Mouse (Mus musculus) testis, postnatal 14 days (tissue): ENCODE measurements around the gene Doc2a.
A peak's percentile ranks its signal among the peaks of the same experiment; 100 is the strongest.
"Not testable (repeated sequence)": the region's sequence is repeated elsewhere in the genome, so short reads cannot be mapped to it uniquely, and the experiment has no call there.

ENCODE experiments used
- DNase-seq: peaks from one replicate; pipeline ENCODE4 v3.0.0; 2021; ENCODE audit warnings: low spot score

Doc2a gene

GRCm38 (mm10) chr7:126868003-126868402 is 20.8 kb downstream of the Doc2a start:
- no peak for DNase-seq

- DNase-seq, result no peak
Measured at GRCm38 (mm10) chr7:126869780-126870519, 22.7 kb downstream of the Doc2a start.

DNA sequence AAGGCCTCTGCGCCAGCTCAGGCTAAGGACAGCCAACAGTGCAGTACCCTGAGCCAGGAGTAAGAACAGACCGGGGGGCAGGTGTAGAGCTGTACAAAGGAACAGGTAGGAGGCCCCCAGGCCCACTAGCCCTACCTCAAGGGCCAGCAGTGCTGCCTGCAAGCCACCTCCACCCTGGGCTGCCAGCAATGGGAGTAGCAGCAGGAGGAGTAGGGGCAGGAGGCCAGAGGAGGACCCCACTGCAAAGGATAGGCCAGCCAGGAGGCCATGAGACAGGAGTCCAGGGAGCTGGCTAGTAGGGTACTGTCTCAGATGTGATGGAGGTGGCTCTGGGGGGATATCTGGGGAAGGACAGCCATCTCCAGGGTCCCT is 23.3 kb downstream of the Doc2a start:
- DNase-seq, result no peak

DNA sequence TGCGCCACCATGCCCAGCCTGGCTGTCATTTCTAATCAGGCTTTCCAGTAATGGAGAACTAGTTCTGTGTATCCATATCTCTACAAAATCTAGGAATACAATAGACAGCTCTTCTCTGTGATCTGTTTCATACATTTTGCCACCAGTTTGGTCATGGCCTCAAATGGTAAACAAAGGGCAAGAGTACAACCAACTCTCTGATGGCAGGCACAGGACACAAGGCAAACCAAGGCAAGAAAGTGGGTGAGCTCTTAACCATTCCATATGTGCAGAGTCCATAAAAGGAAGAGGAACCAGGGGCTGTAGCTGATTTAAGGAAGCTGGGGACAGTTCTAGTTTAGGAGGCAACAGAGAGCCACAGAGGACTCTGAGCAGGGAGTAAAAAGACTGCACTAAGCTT is 30.0 kb downstream of the Doc2a start:
- DNase-seq, result no peak

GRCm38 (mm10) chr7:126881040-126881439 is 33.8 kb downstream of the Doc2a start:
- no peak for DNase-seq

DNA sequence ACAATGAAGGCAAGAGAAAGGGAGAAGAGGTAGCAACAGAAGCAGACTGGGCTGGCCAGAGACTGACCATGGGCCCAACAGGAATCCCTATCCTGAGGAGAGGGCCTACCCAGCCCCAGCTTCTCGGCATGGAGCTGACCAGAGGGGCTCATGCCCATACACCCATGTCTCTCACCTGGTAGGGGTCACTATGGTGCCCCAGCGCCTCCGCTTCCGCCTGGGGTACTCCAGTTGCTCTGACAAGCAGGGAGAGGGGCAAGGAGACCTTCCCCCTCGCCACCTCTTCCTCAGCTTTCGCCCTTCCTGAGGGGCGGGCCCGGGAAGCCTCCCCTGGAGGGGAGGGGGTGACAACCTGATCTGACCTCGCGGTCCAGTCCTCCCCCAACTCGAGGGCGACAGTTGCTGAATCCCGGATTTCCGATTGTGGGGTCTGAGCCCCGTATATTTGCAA is 36.5 kb downstream of the Doc2a start:
- no peak for DNase-seq

DNA sequence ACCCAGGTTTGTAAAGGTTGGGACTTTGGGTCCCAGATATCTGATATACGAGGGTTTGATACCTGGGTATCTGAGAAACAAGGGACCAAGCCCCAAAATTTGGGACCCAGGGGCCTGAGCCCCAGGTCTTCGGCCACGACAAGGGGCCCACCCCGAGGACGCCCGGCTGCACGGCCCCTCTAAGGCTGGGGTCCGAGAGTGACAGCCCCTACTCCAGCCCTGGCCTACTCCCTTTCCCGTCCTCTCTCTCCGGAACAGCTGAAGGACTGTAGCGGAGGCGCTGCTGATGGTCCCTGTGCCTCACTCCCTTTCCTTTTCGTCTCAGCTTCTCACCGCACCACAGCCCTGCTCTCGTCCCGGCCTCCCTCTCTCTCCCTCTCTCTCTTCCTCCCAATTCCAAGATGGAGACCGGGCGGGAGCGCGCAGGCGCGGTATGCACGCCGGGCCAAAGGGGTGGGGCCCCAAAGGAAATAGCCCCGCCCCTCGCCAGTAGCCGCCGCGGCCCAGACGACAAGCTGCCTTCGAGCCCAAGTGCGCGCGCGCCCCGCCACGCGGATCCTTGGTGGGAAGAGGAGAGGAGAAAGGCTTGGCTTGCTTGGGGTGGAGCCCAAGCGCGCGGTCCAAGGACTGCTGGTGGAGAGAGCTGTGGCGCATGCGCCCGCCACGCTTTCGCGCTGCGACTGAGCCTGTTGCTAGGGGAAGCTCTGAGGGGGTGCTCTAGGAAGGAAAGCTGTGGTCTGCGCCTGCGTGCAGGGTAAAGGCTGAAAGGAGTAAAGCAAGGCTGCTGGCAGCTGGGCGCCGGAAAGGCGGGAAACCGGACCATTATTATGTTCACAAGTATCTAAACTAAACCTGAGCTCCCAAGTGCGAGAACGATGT is 37.3 kb downstream of the Doc2a start, which contains the start of gene Taok2:
Taok2 (minus strand) TSS at position 418 of the 879 bp plus-strand sequence.
- peak; percentile 98 for DNase-seq

GRCm38 (mm10) chr7:126887281-126887680 is 40.1 kb downstream of the Doc2a start:
- DNase-seq, result no peak

DNA sequence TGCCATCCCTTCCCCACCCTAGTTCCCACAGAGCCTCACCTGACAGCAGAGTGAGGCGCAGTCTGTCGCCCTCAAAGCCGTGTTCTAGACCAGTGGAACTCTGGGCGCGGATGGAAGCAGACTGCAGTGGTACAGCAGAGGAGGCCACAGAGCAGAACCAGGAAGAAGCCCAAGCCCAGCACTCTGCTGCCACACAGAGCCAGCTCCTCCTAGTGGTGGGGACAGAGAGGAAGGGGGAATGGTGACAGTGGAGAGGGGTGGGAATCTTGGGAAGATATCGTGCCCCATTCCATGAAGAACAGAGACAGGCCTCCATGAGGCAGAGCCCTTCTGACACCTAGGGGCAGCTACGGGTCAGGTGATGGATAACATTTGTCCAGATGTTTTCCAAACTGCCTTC is 41.6 kb downstream of the Doc2a start:
- DNase-seq, result no peak

GRCm38 (mm10) chr7:126896912-126897311 is 49.7 kb downstream of the Doc2a start:
- no peak for DNase-seq

DNA sequence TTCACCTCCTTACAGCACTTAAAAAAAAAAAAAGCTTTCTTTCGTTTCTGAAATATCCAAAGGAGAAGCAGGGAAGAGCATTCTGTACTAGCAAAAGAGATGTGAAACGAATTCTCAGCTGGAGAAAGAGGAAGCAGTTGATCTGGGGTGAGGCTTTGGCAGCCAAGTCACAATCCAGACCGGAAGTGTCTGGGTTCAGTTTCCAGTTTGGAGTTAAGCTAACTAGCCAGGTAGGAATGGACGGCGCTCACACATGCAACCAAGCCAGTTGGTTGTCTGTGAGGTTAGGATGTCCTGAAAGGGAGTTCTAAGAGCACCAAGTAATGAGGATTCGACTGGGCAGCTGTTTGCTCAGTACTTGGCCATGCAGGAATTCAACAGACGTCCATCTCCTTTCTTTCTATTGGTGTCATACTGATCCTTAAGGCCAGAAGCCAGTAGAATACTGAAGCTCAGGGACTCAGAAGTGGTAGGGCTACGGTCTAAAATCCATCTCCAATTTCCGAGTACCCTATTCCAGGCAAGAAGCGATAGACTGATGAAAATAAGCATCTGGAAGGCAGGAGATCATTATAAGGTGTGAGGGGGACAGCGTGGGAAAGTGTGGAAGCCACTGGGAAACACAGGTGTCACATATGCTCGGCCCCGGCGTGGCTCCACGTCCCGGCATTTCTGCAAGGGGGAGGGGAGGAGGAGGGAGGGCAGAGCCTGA is 50.3 kb downstream of the Doc2a start:
- no peak for DNase-seq

DNA sequence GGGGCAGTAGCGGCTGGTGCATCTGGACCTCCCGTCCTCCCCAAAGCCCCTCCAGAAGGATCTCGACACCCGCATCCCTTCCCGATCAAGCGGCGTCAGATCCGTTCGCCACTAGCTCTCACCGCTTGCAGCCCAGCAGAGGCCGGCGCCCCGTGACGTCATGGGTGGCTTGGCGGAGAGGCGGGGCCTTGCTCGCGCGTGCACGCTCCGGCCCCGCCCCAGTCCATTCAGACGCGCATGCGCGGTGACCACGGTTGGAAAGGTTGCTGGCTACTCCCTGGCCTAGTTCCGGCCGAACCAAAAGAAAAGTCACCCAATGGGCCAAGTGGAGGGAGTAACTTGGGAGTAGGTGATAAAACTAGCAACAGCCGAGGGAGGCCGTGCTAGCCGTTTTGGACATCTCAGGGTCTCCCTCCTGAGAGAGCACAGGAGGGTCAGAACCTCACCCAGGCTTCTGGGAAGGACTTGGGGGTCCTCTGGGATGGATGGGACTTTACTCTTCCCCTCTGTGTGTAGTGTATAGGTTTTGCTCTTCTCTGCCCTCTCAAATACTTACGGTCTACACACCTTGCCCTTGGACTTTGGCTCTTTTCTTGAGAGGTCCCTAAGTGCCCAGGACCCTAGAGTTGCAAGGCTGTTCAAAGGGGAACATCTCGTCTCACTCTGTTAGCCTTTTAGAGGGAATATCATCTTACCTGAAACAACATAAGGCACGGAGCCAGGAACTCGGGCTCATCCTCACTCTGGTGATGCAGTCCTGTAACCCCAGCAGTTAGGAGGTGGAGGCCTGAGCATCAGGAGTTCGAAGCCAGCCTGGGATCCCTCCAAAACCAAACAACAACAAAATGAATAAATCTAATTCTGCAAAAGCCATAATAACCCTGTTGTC is 51.1 kb downstream of the Doc2a start:
- peak; percentile 94 for DNase-seq

GRCm38 (mm10) chr7:126899781-126900180 is 52.6 kb downstream of the Doc2a start:
- DNase-seq, result not testable (repeated sequence)
